Mouse (Mus musculus) small intestine, adult 2 months (tissue): ENCODE data around the gene Gm20388.

Source experiments
- CTCF ChIP-seq: fragments of 200-500 bp; IDR thresholded peaks from 2 replicates; pipeline ENCODE4 v1.5.1; 2012; ENCODE audit warnings: low read depth, mild to moderate bottlenecking, control low read depth, inconsistent platforms, low read length, moderate library complexity, mixed read lengths; ENCODE audit not compliant: insufficient replicate concordance, insufficient read length; ENCODE audit errors: extremely low read depth
- POLR2A ChIP-seq: fragments of 200-500 bp; IDR thresholded peaks from 2 replicates; pipeline ENCODE4 v1.6.1; 2012; ENCODE audit warnings: low read depth, mild to moderate bottlenecking, control low read depth, inconsistent platforms, low read length, moderate library complexity

- TF ChIP-seq CTCF (no peak), POLR2A (no peak)
These were observed 3791.4 kb downstream of the Gm20388 start for GRCm38 (mm10) chr8:123701952-123702587.
